Mouse (Mus musculus): ENCODE measurements around the gene Wdr25. TPM values are rescaled to one million over a fixed set of nuclear protein-coding genes. Genes with fewer than 3 reads are reported as not detected.

Gene Wdr25
- polyA plus RNA-seq, 1 experiment from 2014 or later: 3.3 TPM

DNA sequence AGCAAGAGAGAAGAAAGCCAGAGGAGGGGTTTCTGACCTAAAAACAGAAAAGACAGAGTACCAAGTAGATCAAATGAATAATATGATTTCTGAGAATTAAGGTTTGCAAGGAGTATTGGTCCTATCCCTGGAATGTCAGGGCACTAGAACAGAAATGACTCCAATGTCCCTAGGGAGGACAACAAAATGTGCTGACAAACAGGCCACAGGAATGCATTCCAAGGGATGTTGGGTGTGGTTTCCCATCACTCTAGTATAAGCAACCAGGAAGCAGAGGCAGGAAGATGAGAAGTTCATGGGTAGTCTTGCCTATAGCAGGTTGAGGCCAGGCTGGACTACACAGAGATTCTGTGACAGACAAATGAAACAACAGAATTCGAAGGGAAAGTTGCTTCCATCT is 7.5 kb upstream of the Wdr25 start:
- Histone ChIP-seq H3K27me3 (ENCODE audit: control insufficient read depth, insufficient read depth, low read length) (no peaks in the 10 kb centered on the region), H3K4me3 (ENCODE audit: low read depth, low read length) (no peak overlapping the region), H3K4me2 (no peak overlapping the region), H3K9ac (ENCODE audit: low read depth, low read length) (no peak overlapping the region), H3K36me3 (ENCODE audit: control insufficient read depth, insufficient read depth, low read length) (peaks cover 18% of the 10 kb centered on the region; the same call in 1 of the 2 replicates), H3K27ac (ENCODE audit: low read depth, low read length) (no peak overlapping the region), H3K9me3 (replicated peaks; ENCODE audit: control insufficient read depth, low read length) (no peaks in the 10 kb centered on the region), H3K4me1 (ENCODE audit: control insufficient read depth, insufficient read depth, low read length) (no peaks in the 10 kb centered on the region)
- WGBS (ENCODE audit: insufficient replicate concordance): 89% methylated on average over 1 of the region's 1 CpGs
- no peak for ATAC-seq (replicated peaks; ENCODE audit: insufficient number of reproducible peaks, low FRiP score, low TSS enrichment)

- WGBS (ENCODE audit: insufficient replicate concordance): 63% methylated on average over 4 of the region's 4 CpGs
- H3K4me2 ChIP-seq: no peak overlapping the region
- H3K9me3 ChIP-seq (replicated peaks; ENCODE audit: control insufficient read depth, low read length): no peaks in the 10 kb centered on the region
- H3K4me1 ChIP-seq (ENCODE audit: control insufficient read depth, insufficient read depth, low read length): no peaks in the 10 kb centered on the region
- no peak overlapping the region for H3K27ac ChIP-seq (ENCODE audit: low read depth, low read length)
- H3K4me3 ChIP-seq (ENCODE audit: low read depth, low read length): no peak overlapping the region
- no peak overlapping the region for H3K9ac ChIP-seq (ENCODE audit: low read depth, low read length)
- peaks cover 18% of the 10 kb centered on the region; the same call in 1 of the 2 replicates for H3K36me3 ChIP-seq (ENCODE audit: control insufficient read depth, insufficient read depth, low read length)
- no peak for ATAC-seq (replicated peaks; ENCODE audit: insufficient number of reproducible peaks, low FRiP score, low TSS enrichment)
- H3K27me3 ChIP-seq (ENCODE audit: control insufficient read depth, insufficient read depth, low read length): no peaks in the 10 kb centered on the region
Measured at GRCm38 (mm10) chr12:108887077-108887476, 6.4 kb upstream of the Wdr25 start.

DNA sequence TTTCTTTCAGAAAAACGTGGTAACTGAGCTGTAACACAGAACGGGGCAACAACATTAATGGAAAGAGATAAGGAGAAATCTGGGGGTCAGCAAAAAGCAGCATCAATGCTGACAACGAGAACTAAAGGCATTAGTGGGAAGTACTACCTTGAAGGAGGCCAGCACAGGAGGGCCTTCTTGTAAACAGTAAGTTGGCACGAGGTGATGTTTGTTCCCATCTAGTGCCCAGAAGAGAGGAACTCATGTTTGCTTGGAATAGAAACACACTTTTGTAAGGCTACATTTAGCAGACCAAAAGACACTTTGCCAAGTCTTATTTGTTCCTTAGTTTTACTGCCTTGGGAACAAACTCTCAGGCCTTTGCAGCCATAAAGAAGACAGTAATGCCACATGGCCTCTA is 4.8 kb upstream of the Wdr25 start:
- no peak overlapping the region for H3K4me2 ChIP-seq
- ATAC-seq (replicated peaks; ENCODE audit: insufficient number of reproducible peaks, low FRiP score, low TSS enrichment): no peak
- H3K36me3 ChIP-seq (ENCODE audit: control insufficient read depth, insufficient read depth, low read length): peaks cover 18% of the 10 kb centered on the region; the same call in 1 of the 2 replicates
- H3K4me1 ChIP-seq (ENCODE audit: control insufficient read depth, insufficient read depth, low read length): peaks cover 8% of the 10 kb centered on the region
- H3K27ac ChIP-seq (ENCODE audit: low read depth, low read length): no peak overlapping the region
- no peak overlapping the region for H3K9ac ChIP-seq (ENCODE audit: low read depth, low read length)
- 60% methylated on average over 4 of the region's 4 CpGs for WGBS (ENCODE audit: insufficient replicate concordance)
- no peak overlapping the region for H3K4me3 ChIP-seq (ENCODE audit: low read depth, low read length)
- no peaks in the 10 kb centered on the region for H3K9me3 ChIP-seq (replicated peaks; ENCODE audit: control insufficient read depth, low read length)
- no peaks in the 10 kb centered on the region for H3K27me3 ChIP-seq (ENCODE audit: control insufficient read depth, insufficient read depth, low read length)

DNA sequence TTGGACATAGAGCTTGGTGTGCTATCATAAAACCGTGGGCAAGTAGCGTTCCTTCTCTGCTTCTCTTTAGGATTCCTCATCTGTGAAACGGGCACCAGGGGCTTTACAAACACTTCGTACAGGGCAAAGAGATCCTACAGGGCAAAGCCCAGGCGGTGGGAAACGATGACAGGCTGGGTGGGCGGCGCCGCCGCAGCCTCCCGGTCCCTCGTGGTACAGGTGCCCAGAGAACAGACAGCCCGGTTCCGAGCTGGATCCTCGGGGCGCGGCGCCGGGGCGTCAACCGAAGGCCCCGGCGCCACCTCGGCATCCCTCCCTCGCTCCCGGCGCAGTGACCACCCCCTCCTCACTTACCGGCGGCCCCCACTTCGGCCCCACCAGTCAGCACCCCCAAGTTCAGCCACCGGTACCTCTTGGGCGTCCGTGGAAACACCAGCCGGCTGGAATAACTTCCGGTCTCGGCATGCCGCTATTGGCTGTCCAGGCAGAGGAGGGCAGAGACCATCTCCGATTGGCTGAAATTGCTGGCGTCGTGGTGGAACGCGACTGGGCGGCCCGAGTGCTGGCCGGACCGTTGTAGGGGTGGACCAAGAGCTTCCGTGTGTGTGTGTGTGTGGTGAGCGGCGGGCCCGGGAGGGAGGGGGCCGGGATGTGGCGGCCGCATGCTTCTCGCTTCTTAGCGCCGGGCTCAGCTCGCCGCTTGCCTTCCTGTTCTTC is 442 bp downstream of the Wdr25 start, which contains the start of gene Wars:
Wars (minus strand) TSS at position 460 of the 717 bp plus-strand sequence.
- H3K27me3 ChIP-seq (ENCODE audit: control insufficient read depth, insufficient read depth, low read length): no peaks in the 10 kb centered on the region
- H3K9ac ChIP-seq (ENCODE audit: low read depth, low read length): peak within 1 kb of the TSS; percentile 84
- H3K36me3 ChIP-seq (ENCODE audit: control insufficient read depth, insufficient read depth, low read length): no peaks in the 10 kb centered on the region
- H3K9me3 ChIP-seq (replicated peaks; ENCODE audit: control insufficient read depth, low read length): no peaks in the 10 kb centered on the region
- H3K27ac ChIP-seq (ENCODE audit: low read depth, low read length): 0 out of 2 replicates have a peak within 1 kb of the TSS, but pooled peaks have one; percentile 8
- peak within 1 kb of the TSS; percentile 73 for H3K4me3 ChIP-seq (ENCODE audit: low read depth, low read length)
- peak; percentile 100 for ATAC-seq (replicated peaks; ENCODE audit: insufficient number of reproducible peaks, low FRiP score, low TSS enrichment)
- peaks cover 11% of the 10 kb centered on the region for H3K4me1 ChIP-seq (ENCODE audit: control insufficient read depth, insufficient read depth, low read length)
- under 1% methylated on average over 55 of the region's 58 CpGs for WGBS (ENCODE audit: insufficient replicate concordance)
- H3K4me2 ChIP-seq: peak within 1 kb of the TSS; percentile 75

DNA sequence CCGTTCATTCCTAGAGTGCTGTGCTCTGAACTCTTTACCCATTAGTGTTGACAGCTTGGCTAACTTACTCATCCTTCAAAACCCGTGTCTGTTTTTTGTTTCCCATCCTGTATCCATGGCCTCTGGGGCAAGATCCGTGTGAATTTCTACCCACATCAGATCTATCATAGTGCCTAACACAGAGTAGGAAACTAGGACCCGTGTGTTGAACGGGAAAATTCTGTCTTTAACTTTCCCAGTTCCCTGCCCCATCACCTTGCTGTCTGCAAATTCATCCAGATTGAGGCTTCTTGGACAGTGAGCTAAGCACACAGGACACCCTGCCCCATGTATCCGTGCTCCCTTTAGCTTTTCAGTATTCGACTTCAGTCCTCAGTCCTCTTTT is 993 bp downstream of the Wdr25 start:
- Histone ChIP-seq H3K4me3 (ENCODE audit: low read depth, low read length) (peak overlapping the region; percentile 73), H3K27ac (ENCODE audit: low read depth, low read length) (0 out of 2 replicates have a peak overlapping the region, but pooled peaks have one; percentile 8), H3K9me3 (replicated peaks; ENCODE audit: control insufficient read depth, low read length) (no peaks in the 10 kb centered on the region), H3K4me1 (ENCODE audit: control insufficient read depth, insufficient read depth, low read length) (peaks cover 11% of the 10 kb centered on the region), H3K4me2 (peak overlapping the region; percentile 75), H3K36me3 (ENCODE audit: control insufficient read depth, insufficient read depth, low read length) (no peaks in the 10 kb centered on the region), H3K9ac (ENCODE audit: low read depth, low read length) (peak overlapping the region; percentile 84), H3K27me3 (ENCODE audit: control insufficient read depth, insufficient read depth, low read length) (no peaks in the 10 kb centered on the region)
- WGBS (ENCODE audit: insufficient replicate concordance): 2% methylated on average over 7 of the region's 7 CpGs
- ATAC-seq (replicated peaks; ENCODE audit: insufficient number of reproducible peaks, low FRiP score, low TSS enrichment): peak; percentile 11; the same call in 1 of the 2 replicates

DNA sequence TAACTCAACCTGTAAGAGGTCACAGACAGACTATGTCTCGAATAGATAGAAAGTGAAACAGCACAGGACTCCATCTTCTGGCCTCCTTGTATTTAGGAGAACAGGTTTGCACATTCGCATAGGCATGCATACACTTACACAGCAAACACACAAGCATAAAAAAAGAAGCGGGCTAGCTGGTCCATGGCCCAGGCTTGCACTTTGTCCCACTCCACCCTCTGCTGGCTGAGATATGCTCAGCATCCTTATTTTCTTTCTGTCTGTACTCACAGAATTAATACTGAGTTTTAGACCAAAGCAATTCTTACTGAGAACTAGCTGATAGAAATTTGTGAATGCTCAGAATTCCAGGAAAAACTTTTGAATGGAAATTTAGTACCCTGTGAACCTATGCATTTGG is 2.6 kb downstream of the Wdr25 start:
- no peak for ATAC-seq (replicated peaks; ENCODE audit: insufficient number of reproducible peaks, low FRiP score, low TSS enrichment)
- peaks cover 11% of the 10 kb centered on the region for H3K4me1 ChIP-seq (ENCODE audit: control insufficient read depth, insufficient read depth, low read length)
- no peaks in the 10 kb centered on the region for H3K27me3 ChIP-seq (ENCODE audit: control insufficient read depth, insufficient read depth, low read length)
- 71% methylated on average over 3 of the region's 3 CpGs for WGBS (ENCODE audit: insufficient replicate concordance)
- no peak overlapping the region for H3K27ac ChIP-seq (ENCODE audit: low read depth, low read length)
- no peak overlapping the region for H3K9ac ChIP-seq (ENCODE audit: low read depth, low read length)
- H3K4me2 ChIP-seq: no peak overlapping the region
- H3K36me3 ChIP-seq (ENCODE audit: control insufficient read depth, insufficient read depth, low read length): no peaks in the 10 kb centered on the region
- no peaks in the 10 kb centered on the region for H3K9me3 ChIP-seq (replicated peaks; ENCODE audit: control insufficient read depth, low read length)
- H3K4me3 ChIP-seq (ENCODE audit: low read depth, low read length): no peak overlapping the region

DNA sequence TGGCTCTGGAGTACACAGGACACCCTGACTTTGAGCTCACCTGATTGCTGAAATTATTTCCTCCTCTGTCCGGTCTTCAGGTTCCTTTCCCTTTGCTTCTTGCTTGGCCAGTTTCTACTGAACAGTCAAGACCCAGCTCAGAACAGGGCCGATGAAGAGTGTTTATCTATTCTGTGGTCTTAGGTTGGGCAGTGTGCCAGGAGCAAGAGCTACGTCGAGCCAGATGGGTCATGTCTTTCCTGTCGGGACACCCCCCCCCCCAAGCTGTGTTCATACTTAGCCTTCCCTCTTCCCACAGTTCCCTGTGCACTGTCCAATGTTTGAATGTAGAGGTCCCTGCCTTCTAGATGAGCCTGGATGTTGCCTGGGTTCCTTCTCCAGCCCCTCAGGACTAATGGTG is 7.9 kb downstream of the Wdr25 start:
- Histone ChIP-seq H3K27me3 (ENCODE audit: control insufficient read depth, insufficient read depth, low read length) (no peaks in the 10 kb centered on the region), H3K9ac (ENCODE audit: low read depth, low read length) (no peak overlapping the region), H3K4me3 (ENCODE audit: low read depth, low read length) (no peak overlapping the region), H3K9me3 (replicated peaks; ENCODE audit: control insufficient read depth, low read length) (no peaks in the 10 kb centered on the region), H3K36me3 (ENCODE audit: control insufficient read depth, insufficient read depth, low read length) (no peaks in the 10 kb centered on the region), H3K4me2 (no peak overlapping the region), H3K27ac (ENCODE audit: low read depth, low read length) (no peak overlapping the region), H3K4me1 (ENCODE audit: control insufficient read depth, insufficient read depth, low read length) (no peaks in the 10 kb centered on the region)
- WGBS (ENCODE audit: insufficient replicate concordance): 49% methylated on average over 5 of the region's 5 CpGs
- ATAC-seq (replicated peaks; ENCODE audit: insufficient number of reproducible peaks, low FRiP score, low TSS enrichment): no peak

GRCm38 (mm10) chr12:108902940-108903339 is 9.5 kb downstream of the Wdr25 start:
- no peaks in the 10 kb centered on the region for H3K4me1 ChIP-seq (ENCODE audit: control insufficient read depth, insufficient read depth, low read length)
- H3K4me2 ChIP-seq: no peak overlapping the region
- ATAC-seq (replicated peaks; ENCODE audit: insufficient number of reproducible peaks, low FRiP score, low TSS enrichment): no peak; the same call in 1 of the 2 replicates
- H3K9me3 ChIP-seq (replicated peaks; ENCODE audit: control insufficient read depth, low read length): no peaks in the 10 kb centered on the region
- no peaks in the 10 kb centered on the region for H3K36me3 ChIP-seq (ENCODE audit: control insufficient read depth, insufficient read depth, low read length)
- H3K9ac ChIP-seq (ENCODE audit: low read depth, low read length): no peak overlapping the region
- 18% methylated on average over 8 of the region's 8 CpGs for WGBS (ENCODE audit: insufficient replicate concordance)
- H3K27ac ChIP-seq (ENCODE audit: low read depth, low read length): no peak overlapping the region
- H3K4me3 ChIP-seq (ENCODE audit: low read depth, low read length): no peak overlapping the region
- H3K27me3 ChIP-seq (ENCODE audit: control insufficient read depth, insufficient read depth, low read length): no peaks in the 10 kb centered on the region

Data from heart, embryonic 11.5 days (tissue).